Mouse (Mus musculus) myocyte (in vitro differentiated cells): ENCODE data around the gene Fah.

Source experiments
- CEBPB ChIP-seq: IDR thresholded peaks from 2 replicates; pipeline ENCODE4 v1.6.1; 2011; ENCODE audit warnings: mild to moderate bottlenecking, moderate library complexity; ENCODE audit not compliant: poor library complexity, insufficient read depth, severe bottlenecking
- E2F4 ChIP-seq: IDR thresholded peaks from one replicate; pipeline ENCODE4 v1.6.1; 2011; ENCODE audit warnings: mild to moderate bottlenecking, control low read depth, moderate library complexity; ENCODE audit not compliant: insufficient read depth
- MAX ChIP-seq: IDR thresholded peaks from one replicate; pipeline ENCODE4 v1.6.1; 2011; ENCODE audit warnings: low read depth, mild to moderate bottlenecking, control low read depth
- MYOD1 ChIP-seq, 3 experiments: IDR thresholded peaks; one replicate each; pipeline ENCODE4 v1.6.1; 2011; ENCODE audit warnings: control low read depth in 2 of 3, low read depth in 2 of 3, mild to moderate bottlenecking in 2 of 3, moderate library complexity in 1 of 3; ENCODE audit not compliant: insufficient read length in 2 of 3, control insufficient read depth in 1 of 3
- MYOG ChIP-seq, 3 experiments: IDR thresholded peaks; one replicate each; pipeline ENCODE4 v1.6.1; 2011; ENCODE audit warnings: control low read depth in 2 of 3, low read depth in 2 of 3, mild to moderate bottlenecking in 2 of 3; ENCODE audit not compliant: insufficient read length in 2 of 3, control insufficient read depth in 1 of 3, insufficient read depth in 1 of 3
- POLR2A ChIP-seq: IDR thresholded peaks from one replicate; pipeline ENCODE4 v1.6.1; 2011; ENCODE audit warnings: low read depth, mild to moderate bottlenecking, control low read depth, moderate library complexity; ENCODE audit not compliant: insufficient read length
- POLR2AphosphoS2 ChIP-seq: IDR thresholded peaks from one replicate; pipeline ENCODE4 v1.6.1; 2011; ENCODE audit warnings: low read depth, control low read depth; ENCODE audit not compliant: insufficient read length
- REST ChIP-seq: IDR thresholded peaks from one replicate; pipeline ENCODE4 v1.6.1; 2011; ENCODE audit warnings: mild to moderate bottlenecking, control low read depth, moderate library complexity; ENCODE audit not compliant: insufficient read depth, insufficient read length
- TCF12 ChIP-seq: IDR thresholded peaks from one replicate; pipeline ENCODE4 v1.6.1; 2011; ENCODE audit warnings: mild to moderate bottlenecking, control low read depth; ENCODE audit not compliant: poor library complexity, insufficient read depth, severe bottlenecking
- TCF3 ChIP-seq: IDR thresholded peaks from one replicate; pipeline ENCODE4 v1.6.1; 2011; ENCODE audit warnings: low read depth, control low read depth; ENCODE audit not compliant: insufficient read length
- USF1 ChIP-seq: IDR thresholded peaks from one replicate; pipeline ENCODE4 v1.6.1; 2011; ENCODE audit warnings: low read depth, mild to moderate bottlenecking, control low read depth, moderate library complexity

GRCm38 (mm10) chr7:84611609-84612008, 5.1 kb upstream of the Fah start:
- no peak for TF ChIP-seq TCF12
- TF ChIP-seq POLR2A: no peak
- TF ChIP-seq MYOD1 (IDR thresholded peaks at IDR 0.05; ENCODE audit: control insufficient read depth in 1 of 3, insufficient read length in 2 of 3, low read depth in 2 of 3): no peak
- no peak for TF ChIP-seq TCF3
- TF ChIP-seq POLR2AphosphoS2: no peak
- no peak for TF ChIP-seq CEBPB
- no peak for TF ChIP-seq MYOG (IDR thresholded peaks at IDR 0.05; ENCODE audit: control insufficient read depth in 1 of 3, insufficient read depth in 1 of 3, insufficient read length in 2 of 3, low read depth in 2 of 3)
- no peak for TF ChIP-seq USF1
- TF ChIP-seq MAX: no peak
- no peak for TF ChIP-seq E2F4
- no peak for TF ChIP-seq REST
